Mouse (Mus musculus): ENCODE measurements around the gene Wdr6.

Wdr6 gene

GRCm38 (mm10) chr9:108525400-108525799, 53.1 kb downstream of the Wdr6 start:
- DNase-seq (ENCODE audit: extremely low read depth, low read depth), result no peak

GRCm38 (mm10) chr9:108523341-108523740, 55.2 kb downstream of the Wdr6 start:
- DNase-seq (ENCODE audit: extremely low read depth, low read depth), result no peak

Data from MEL-GATA-1-ER (cell line).